Mouse (Mus musculus): ENCODE measurements around the gene Heg1.

The Heg1 gene

GRCm38 (mm10) chr16:33684162-33684702, at the start of gene Heg1:
Gene Heg1, plus strand, starts transcription at chr16:33684370.
- DNase-seq (ENCODE audit: low read depth, low spot score) = peak; percentile 91

- DNase-seq (ENCODE audit: low read depth, low spot score) = no peak
Measured at GRCm38 (mm10) chr16:33635836-33636595, 48.2 kb upstream of the Heg1 start.

GRCm38 (mm10) chr16:33641779-33642178, 42.4 kb upstream of the Heg1 start:
- no peak for DNase-seq (ENCODE audit: low read depth, low spot score)

- DNase-seq (ENCODE audit: low read depth, low spot score) = no peak
Measured at GRCm38 (mm10) chr16:33653116-33653515, 31.1 kb upstream of the Heg1 start.

- DNase-seq (ENCODE audit: low read depth, low spot score) = no peak
Measured at GRCm38 (mm10) chr16:33655443-33655842, 28.7 kb upstream of the Heg1 start.

GRCm38 (mm10) chr16:33657191-33657590, 27.0 kb upstream of the Heg1 start:
- DNase-seq (ENCODE audit: low read depth, low spot score) = no peak

- DNase-seq (ENCODE audit: low read depth, low spot score) = no peak
Measured at GRCm38 (mm10) chr16:33658121-33658520, 26.0 kb upstream of the Heg1 start.

- no peak for DNase-seq (ENCODE audit: low read depth, low spot score)
Measured at GRCm38 (mm10) chr16:33659521-33659920, 24.6 kb upstream of the Heg1 start.

GRCm38 (mm10) chr16:33660125-33660524, 24.0 kb upstream of the Heg1 start:
- no peak for DNase-seq (ENCODE audit: low read depth, low spot score)

- DNase-seq (ENCODE audit: low read depth, low spot score) = no peak
Measured at GRCm38 (mm10) chr16:33662841-33663240, 21.3 kb upstream of the Heg1 start.

GRCm38 (mm10) chr16:33666226-33666625, 17.9 kb upstream of the Heg1 start:
- no peak for DNase-seq (ENCODE audit: low read depth, low spot score)

GRCm38 (mm10) chr16:33666985-33667538, 17.1 kb upstream of the Heg1 start:
- no peak for DNase-seq (ENCODE audit: low read depth, low spot score)

GRCm38 (mm10) chr16:33668448-33668847, 15.7 kb upstream of the Heg1 start:
- DNase-seq (ENCODE audit: low read depth, low spot score) = no peak

- DNase-seq (ENCODE audit: low read depth, low spot score) = no peak
Measured at GRCm38 (mm10) chr16:33669072-33669471, 15.1 kb upstream of the Heg1 start.

GRCm38 (mm10) chr16:33670340-33670739, 13.8 kb upstream of the Heg1 start:
- no peak for DNase-seq (ENCODE audit: low read depth, low spot score)

- DNase-seq (ENCODE audit: low read depth, low spot score) = no peak
Measured at GRCm38 (mm10) chr16:33670933-33671332, 13.2 kb upstream of the Heg1 start.

- DNase-seq (ENCODE audit: low read depth, low spot score) = no peak
Measured at GRCm38 (mm10) chr16:33672188-33672587, 12.0 kb upstream of the Heg1 start.

GRCm38 (mm10) chr16:33672643-33673042, 11.5 kb upstream of the Heg1 start:
- DNase-seq (ENCODE audit: low read depth, low spot score) = no peak

GRCm38 (mm10) chr16:33673530-33674109, 10.6 kb upstream of the Heg1 start:
- no peak for DNase-seq (ENCODE audit: low read depth, low spot score)

- no peak for DNase-seq (ENCODE audit: low read depth, low spot score)
Measured at GRCm38 (mm10) chr16:33675151-33675847, 8.9 kb upstream of the Heg1 start.

GRCm38 (mm10) chr16:33675848-33676184, 8.4 kb upstream of the Heg1 start:
- DNase-seq (ENCODE audit: low read depth, low spot score) = no peak
